Mouse (Mus musculus) liver, adult 2 months (tissue): ENCODE results near the gene Ptprg.

Source experiments
- CTCF ChIP-seq: fragments of 200-500 bp; IDR thresholded peaks from 2 replicates; pipeline ENCODE4 v1.5.1; 2011; ENCODE audit warnings: low read depth, low read length, control low read depth
- POLR2A ChIP-seq: fragments of 200-500 bp; IDR thresholded peaks from 2 replicates; pipeline ENCODE4 v1.6.1; 2011; ENCODE audit warnings: low read length, control low read depth; ENCODE audit not compliant: insufficient read depth; ENCODE audit errors: extremely low read depth

DNA sequence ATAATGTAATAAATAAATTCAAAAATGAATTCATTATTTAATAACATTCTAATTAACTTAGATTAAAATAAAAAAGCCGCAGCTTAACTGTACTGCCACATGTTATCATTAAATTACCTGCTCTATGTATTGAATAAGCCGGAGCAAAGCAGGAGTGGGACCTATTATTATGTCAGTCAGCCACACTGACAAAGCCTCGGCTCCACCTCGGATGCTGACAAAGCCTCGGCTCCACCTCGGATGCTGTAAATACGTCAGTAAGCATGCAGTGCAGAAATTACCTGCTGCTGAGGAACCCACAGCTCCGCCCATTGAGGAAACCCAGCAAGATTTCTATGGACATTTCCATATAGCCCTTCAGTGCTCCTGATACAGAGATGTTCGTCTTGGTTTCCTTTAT lies 429.7 kb downstream of the Ptprg start:
- no peak for TF ChIP-seq POLR2A
- no peak for TF ChIP-seq CTCF
